Mouse (Mus musculus) right cerebral cortex, adult 2 months (tissue): ENCODE data around the gene Kifc3.

Experiments used
- DNase-seq, 2 experiments: peaks; one replicate each; pipeline ENCODE4 v3.0.0; 2021 to 2022; ENCODE audit warnings: low spot score in 2 of 2

Gene Kifc3

DNA sequence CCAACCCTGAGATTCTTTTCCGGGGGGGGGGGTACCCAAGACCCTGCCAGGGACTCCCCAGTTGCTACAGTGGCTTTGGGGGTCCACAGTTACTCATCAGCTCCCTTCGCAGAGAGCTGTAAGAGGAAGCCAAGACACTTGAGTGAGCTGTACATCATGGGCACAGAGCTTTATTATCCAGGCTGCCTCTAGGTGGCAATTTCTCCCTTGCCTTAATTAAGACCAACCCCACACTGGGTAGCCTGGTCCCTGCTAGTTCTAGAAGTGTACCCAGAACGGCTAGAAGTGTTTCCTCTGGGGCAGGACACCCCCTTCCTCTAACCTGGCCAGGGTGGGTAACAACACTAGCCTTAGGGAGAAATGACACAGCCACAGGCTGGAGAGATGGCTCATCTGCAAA, 67.4 kb downstream of the Kifc3 start:
- DNase-seq: no peak

DNA sequence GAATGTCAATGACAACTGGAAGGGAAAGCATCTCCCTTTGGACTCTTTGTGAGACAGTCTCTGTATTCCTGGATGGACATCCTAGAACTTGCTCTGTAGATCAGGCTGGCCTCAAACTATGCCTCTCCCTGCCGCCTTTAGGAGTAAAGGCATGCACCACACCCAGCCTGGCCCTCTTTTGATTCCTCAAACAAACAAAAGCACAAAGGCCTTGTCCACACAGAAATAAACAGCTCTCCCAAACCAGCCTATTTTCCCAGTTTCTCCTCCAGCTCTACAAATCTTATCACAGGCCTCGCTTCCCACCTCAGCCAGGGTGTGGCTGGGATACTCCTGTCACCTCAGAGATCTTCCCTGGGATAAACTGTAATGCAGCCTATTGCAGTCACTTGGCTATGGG, 68.4 kb downstream of the Kifc3 start:
- DNase-seq: no peak

DNA sequence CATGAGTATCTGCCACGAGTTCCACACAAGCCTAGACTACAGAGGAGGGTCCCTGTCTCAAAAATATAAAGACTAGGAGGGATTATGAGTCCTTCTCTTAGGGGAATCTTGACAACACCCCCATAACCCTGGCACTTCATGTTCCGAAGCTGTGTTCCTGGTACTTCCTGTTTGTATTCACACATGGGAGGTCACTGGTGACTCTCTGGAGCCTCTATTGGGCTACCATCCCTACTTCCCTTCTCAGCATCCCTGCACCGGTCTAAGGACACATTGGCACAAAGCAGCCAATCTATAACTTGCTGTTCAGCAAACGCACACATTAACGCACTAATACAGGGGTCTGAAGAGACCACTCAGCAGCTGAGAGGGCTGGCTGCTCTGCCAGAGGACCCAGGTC, 70.6 kb downstream of the Kifc3 start:
- no peak for DNase-seq

DNA sequence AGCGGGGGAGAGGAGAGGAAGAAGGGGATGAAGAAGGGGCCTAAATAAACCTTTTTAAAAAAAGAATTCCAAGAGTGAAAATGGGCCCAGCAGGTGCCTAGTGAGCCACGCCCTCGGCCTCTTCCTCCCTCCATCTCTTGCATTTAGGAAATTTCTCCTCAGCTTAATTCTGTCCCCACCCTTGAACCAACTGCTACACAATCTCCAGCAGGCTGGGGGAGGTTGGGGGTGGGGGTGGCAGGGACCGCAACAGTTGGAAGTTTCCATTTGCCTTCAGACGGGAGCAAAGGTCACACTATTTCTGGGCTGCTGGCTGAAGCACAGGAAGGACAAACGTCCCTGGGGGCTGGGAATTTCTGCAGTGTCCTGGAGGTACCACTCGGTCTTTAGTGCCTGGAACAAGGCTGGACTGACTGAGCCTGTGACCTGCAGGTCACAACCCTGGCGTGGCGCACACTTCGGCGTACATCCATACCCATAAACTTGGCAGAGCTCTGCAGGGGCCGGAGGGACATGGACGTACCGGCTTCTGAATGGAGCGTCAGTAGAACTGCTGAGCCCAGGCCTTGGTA, 71.6 kb downstream of the Kifc3 start:
- DNase-seq: no peak

DNA sequence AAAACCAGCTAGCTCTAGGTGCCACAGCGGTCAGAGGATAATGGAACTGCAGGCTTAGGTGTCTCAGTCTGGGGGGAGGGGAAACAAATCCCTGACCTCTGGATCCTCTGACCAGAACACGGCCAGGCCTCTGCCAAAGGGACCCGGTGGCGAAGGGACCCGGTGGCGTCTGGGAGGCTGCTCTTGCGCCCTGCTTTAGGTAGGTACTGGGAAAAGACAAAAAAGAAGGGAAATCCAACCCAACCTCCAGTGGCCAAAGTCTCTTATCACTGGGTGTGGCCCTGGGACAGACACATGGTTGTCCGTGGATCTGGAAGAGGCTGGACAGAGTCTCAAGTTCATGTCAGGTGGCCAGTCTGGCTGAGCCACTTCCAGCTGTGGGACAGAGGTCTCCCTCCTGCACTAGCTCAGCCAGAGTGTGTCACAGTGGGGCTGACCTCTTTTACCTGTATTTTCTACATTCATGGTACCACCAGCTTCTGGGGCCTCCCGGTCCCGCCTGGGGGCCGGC, 73.8 kb downstream of the Kifc3 start:
- DNase-seq: no peak

DNA sequence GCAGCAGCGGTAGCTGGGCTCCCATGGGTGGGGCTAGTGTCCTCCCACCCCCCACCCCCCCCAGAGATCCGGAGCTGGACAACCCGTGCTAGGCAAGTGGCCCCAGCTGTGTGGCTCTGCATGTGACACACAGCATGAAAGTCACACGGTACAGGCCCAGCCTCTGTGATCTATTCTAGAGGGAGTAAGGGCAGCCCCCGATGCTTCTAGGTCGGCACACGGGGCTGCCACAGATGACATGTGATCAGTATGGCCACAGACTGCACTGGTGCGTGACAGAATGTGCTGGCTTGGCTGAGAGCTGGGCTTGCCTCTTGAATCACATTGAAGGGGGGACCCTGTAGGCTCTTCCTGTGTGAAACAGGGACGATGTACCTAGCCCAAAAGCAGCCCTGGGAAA, 75.0 kb downstream of the Kifc3 start:
- DNase-seq: no peak

DNA sequence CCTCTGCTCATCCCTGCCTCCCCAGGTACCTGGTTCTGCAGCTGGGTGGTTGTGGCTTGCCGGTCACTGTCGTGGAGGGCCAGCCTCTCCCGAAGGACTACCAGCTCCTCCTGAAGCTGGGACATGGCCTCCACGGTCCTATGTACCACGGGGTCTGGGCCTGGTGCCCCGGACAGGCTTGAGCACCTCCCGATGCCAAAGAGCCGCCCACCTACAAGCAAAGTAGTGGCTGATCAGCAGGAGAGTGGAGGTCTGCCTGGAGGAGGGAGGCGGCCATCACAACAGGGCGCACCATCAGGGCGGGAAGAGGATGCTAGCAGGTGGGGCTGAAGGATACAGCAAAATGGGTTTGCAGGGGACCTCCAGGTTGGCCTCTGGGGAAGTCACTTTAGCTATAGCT, 76.1 kb downstream of the Kifc3 start:
- DNase-seq: no peak

DNA sequence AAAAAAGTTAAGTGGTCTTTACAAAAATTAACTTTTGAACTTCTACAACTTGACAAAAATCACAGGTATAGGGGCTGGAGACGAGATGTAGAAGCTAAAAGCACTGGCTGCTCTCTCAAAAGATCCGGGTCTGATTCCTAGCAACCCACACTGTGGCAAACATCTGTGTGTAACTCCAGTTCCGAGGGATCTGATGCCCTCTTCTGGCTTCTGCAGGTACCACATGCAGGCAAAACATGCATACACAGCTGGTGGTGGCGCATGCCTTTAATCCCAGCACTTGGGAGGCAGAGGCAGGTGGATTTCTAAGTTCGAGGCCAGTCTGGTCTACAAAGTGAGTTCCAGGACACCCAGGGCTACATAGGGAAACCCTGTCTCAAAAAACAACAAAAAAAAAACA, 79.2 kb downstream of the Kifc3 start:
- DNase-seq: no peak

DNA sequence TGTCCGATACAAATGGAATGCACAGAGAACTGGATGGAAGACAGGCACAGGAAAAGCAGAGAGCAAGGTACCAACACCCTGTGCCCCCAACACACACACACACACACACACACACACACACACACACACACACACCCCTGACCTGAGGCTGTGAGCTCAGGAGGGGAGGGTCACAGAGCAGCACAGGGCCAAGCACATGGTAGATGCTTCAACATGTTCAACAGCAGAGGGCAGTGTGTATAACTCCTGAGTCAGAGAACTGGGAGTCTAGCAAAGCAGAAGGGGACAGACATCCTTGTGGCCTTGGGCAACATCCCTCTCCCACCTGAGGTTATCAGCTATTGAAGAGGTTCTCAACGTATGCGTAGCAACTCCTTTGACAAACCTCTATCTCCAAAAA, 88.9 kb downstream of the Kifc3 start:
- peak in 1 of 2 experiments; percentile 37 for DNase-seq

DNA sequence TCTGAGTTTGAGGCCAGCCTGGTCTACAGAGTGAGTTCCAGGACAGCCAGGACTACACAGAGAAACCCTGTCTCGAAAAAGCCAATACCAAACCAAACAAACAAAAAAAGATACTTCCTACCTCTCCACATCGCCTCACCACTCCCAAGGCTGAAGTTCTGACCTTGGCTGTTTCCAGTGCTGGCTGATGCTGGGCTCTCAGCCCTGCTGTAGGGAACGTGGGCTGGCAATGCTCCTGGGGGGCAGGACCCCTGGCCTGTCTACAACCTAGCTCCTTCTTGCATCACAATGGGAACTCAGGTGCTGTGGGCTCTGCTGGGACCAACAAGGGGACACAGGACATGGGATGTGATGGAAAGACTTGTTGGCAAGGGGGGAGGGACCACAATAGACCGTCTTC, 89.5 kb downstream of the Kifc3 start:
- no peak for DNase-seq

DNA sequence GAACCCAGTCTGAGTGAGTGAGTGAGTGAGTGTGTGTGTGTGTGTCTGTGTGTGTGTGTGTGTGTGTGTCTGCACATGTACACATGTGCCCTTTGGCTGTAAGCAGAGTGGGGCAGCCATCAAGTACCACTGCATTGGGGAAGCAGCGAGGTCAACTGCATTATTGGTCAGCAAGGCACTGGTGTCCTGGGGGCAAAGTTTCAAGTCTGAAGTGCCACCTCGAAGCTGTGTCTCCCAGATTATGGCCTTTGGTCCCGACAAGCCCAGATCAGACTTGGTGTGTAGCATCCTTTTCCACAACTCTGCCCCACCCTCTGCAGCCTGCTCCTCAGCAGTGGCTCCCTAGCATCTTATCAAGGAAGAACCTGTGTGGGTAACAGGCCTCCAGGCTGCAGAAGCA, 90.0 kb downstream of the Kifc3 start:
- DNase-seq: no peak

DNA sequence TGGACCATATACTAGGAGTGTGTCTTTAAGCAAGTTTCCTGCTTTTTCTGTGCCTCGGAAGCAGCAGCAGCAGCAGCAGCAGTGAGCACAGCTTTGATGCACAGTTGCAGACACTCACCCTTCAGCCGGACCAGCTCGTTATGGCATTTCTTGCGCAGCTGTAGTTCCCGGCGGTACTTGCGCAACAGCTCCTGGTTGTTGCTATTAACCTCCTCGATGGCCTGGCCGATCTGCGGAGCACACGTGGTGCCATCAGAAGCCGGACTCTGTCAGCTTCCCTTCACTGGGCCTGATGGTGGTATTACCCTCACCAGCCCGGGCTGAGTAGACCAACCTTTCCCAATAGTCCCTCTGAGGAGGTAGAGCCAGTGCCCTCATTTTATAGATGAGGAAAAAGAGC, 95.3 kb downstream of the Kifc3 start:
- DNase-seq: no peak

DNA sequence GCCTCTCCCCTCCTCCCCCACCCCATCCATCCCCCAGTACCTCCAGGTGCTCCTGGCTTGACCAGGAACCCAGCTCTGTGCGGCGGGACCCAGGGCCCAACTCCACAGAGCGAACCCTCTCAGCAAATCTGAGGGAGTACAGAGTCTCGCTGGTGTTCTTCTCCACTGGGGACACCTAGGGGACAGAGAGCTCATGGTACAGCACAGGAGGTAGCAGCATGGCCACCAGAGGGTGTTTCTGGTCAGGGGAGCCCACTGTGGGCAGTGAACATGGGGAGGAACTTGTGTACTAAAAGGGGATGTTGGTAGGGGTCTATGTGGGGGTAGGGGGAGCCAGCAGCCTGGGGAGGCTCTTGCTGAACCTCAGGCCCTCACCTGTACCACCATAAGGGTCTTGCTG, 100.6 kb downstream of the Kifc3 start:
- no peak for DNase-seq

DNA sequence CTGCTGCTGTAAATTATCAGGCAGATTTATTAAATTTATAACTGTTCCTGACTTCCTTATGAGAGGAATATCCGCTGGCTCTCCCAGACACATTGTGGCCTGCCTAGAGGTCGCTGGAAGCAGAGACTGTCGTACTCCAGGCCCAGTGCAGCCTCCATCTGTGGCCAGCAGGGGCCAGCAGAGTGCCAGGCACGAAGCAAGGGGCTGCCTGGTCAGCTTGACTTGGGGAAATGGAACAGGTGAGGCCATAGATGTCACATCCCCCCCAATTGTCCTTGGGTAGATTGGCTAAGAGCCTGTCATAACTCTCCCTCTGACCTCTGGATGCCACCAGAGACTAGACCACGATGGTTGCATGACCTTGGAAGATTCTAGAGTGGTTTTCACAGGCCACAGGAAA, 103.6 kb downstream of the Kifc3 start:
- peak; percentile 72 to 78 for DNase-seq

DNA sequence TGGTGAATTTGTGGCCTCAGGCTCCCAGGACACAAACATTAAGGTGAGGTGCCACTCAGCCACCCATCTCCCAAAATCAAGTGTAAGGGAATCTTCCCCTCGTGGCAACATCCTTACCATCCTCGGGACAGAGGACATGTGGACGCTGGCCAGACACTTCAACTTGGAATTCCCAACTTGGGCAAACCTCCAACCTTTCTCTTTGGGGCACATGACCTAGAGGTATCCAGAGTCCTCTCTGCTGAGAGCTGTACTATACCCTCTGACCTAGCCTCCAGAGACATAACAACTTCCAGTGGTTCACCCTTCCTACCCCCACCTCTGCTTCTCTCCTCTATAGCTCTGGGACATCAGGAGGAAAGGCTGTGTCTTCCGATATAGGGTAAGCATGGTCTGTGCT, 109.0 kb downstream of the Kifc3 start:
- no peak for DNase-seq

DNA sequence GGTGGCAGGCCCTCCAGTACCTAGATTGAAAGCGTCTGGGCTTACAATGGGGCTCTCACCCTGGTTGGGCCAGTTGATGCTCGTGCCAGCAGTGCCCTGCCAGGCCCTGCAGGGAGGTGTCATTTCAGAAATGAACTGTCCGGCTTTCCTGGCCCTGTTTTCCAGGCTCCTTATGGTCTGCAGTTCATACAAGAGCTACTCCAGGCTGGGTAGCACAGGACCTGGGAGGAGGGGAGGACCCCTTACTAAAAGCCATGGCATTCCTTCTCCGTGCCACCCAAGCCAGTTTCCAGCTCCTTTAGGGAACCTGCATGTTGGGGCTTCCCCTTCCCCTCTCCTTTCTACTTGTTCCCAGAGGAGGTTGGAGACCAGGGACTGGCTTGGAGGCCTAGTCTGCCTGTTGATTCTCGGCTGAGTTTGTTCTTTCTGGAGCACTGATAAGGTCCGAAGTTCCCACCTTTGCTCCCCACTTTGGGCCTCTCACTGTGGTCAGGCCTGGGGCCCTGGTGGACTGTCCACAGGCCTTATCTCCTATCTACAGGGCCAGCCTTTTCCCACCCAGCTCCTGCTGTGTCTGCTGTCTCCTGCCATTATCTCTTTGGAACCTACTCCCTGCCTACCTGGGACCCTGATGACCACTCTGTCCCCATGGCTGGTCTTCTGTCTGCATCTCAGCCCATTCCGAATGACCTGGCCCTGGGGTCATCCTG, 117.0 kb downstream of the Kifc3 start:
- DNase-seq: no peak

DNA sequence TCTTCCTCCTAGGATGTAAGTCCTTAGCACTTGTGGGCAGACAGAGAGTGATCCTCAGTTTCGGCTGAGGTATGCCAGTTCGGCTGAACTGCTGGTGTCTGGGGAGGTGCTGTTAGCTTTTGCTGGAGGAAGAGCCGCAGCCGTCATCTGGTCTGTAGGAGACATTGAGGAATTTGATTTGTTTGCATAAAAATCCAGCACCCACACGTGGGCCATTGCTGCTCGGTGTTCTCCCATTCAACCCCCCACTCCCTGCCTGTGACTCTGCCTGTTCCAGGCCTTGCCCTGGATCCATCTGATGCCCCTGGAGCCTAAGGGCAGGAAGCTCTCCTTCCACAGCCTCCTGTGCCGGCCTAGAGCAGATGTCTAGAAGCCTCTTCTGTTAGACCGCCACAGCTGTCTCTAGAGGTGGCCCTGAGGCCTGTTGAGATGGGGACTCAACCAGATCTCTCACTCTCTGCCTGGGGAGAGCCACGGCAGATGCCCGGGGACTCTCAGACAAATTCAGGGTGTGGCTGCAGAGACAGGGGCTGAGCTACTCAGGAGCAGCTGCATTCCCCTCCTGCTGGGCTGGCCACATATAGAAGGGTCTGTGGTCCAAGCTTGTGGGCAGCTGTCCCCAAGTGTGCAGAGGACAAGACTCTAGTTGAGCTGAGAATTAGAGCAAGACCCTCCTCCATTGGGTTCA, 117.7 kb downstream of the Kifc3 start:
- no peak for DNase-seq

DNA sequence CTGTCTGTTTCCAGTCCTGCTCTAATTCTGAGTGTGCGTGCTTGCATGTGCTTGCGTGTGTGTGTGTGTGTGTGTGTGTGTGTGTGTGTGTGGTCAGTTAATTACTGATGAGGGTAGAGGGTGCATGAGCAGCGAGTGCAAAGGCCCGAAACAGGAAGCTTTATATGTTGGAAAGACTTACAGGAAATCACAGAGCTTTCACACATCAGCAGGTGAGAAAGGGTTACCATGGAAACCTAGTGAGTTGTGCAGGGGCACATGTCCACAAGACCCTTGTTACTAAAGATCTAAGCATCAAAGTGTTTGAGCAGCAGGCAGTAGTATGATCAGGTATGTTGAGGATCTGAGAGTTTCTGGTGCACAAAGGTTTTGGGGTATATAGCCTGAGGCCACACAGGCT, 118.4 kb downstream of the Kifc3 start:
- DNase-seq: no peak

DNA sequence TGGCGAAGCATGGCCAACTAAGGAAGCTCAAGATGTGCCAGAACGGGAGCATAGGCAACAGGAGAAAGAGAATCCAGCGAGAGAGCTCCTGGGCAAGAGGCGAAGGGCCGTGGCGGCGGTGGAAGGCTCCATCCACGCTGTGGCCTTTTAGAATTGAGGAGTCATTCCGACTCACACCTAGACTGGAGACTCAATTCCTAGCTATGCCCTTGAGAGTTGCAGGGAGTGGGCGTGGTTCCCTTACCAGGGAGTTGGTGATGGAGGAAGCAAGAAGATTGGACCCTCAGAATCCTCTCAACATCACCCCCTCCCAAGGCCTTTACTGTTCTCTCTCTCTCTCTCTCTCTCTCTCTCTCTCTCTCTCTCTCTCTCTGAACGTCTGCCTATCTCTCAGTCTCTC, 121.0 kb downstream of the Kifc3 start:
- no peak for DNase-seq

DNA sequence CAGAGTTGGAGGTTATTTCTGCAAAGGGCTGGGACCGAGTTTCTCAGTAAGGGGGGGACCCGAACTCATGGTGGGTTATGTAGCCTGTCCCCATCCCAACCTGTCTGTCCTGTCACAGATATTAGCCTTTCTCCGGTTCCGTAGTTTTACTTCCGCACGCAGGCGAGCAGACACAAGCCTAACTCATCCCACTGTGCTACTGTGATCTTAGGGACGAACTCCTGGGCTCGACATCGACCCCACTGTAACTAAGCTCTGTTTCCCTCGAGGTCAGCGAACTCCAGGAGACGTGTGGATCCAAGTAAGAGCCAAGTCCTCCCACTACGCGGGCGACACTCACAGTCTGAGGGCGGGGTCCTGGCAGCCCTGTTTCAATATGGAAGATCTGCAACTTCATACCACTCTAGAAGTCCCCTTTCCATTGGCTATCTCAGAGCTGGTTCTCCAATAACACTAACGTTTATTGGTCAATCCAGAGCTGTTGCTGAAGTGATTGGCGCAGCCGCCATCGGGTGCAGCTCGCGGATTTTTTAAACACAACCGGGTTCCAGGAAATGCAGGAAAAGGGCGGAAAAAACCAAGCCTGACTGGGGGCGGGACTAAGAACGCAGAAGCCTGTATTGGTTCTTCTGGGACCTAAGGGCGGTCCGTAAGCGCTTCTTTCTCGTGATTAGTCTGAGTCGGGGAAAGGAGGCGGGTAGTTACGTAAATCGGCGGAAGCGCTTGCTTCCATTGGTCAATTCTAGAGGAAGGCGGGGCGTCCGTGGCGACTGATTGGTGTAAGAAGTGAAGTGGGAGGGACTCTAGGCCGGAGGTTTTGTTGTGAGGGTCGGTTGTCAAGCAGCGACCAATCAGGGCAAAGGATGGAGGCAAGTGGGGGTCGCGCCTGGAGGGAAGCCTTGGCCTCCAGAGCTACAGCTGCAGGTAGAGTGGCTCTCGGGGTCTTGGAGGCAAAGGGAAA, 122.0 kb downstream of the Kifc3 start, which contains the start of gene Katnb1:
Gene Katnb1, plus strand, starts transcription at position 806 of the 961 bp plus-strand sequence.
- DNase-seq: peak; percentile 99

DNA sequence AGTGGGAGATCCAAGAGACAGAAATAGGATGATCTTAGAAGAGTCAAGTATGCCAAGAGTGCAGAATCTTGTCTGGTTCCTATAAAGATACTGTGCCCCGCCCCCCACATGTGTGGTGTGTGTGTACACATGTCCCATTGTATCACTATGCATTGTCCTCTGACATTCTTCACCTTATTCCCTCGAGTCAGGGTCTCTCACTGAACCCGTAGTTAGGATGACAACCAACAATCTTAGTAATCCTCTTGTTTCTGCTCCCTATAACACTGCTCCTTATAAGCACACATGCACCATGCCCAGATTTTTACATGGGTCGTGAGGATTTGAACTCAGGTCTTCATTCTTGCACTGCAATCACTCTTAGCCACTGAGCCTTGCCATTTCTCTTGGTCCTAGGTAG, 123.3 kb downstream of the Kifc3 start:
- no peak for DNase-seq

DNA sequence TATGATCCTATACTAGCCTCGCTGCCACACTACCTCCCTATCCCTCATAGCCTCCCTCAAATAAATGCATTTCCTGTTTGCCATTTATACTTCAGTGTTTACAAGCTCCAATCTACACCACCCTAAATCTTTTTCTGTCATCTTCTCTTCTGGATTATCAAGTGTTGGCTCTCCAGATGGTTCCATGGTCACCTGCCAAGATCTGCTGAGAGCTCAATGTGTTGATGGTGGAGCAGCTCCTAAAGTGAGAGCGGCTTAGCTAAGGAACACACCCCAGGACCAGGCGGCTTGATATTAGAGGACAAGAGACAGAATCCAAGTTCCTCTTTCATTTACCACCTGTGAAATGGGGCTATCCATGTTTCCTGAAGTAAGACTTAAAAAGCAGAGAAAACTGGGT, 124.6 kb downstream of the Kifc3 start:
- DNase-seq: no peak
